Mouse (Mus musculus): ENCODE results near the gene Fign.

DNA sequence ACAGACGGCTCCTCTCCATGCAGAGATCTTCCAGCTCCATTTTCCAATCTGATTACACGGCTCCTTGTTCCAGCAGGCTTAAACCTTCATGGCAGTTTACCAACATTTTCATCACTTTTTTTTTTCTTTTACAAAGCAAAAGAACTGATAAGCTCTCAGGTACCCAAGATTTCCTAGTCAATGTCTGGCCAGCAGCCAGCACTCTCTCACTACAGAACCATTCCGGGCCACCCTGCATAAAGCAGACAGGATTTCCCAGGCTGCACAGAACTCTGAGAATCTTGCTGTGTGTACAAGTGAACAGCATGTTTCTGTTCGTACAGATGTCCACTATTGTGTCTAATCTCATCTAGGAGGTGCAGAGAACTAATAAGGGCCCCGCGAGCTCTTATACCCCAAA is 22.0 kb downstream of the Fign start:
- no peak for TF ChIP-seq CTCF (conservative IDR thresholded peaks at IDR 0.05; ENCODE audit: low read length)
- TF ChIP-seq POU5F1 (IDR thresholded peaks at IDR 0.05; ENCODE audit: borderline replicate concordance, low read length) = no peak
